Mouse (Mus musculus): ENCODE results near the gene Asna1.

Gene Asna1

GRCm38 (mm10) chr8:85025098-85025932 lies at the start of gene Asna1:
Asna1 (minus strand) TSS chr8:85025281.
- DNase-seq: peak; percentile 78

- DNase-seq: no peak
Measured at GRCm38 (mm10) chr8:85074617-85075016, 49.5 kb upstream of the Asna1 start.

GRCm38 (mm10) chr8:85074167-85074566 lies 49.1 kb upstream of the Asna1 start:
- no peak for DNase-seq

DNA sequence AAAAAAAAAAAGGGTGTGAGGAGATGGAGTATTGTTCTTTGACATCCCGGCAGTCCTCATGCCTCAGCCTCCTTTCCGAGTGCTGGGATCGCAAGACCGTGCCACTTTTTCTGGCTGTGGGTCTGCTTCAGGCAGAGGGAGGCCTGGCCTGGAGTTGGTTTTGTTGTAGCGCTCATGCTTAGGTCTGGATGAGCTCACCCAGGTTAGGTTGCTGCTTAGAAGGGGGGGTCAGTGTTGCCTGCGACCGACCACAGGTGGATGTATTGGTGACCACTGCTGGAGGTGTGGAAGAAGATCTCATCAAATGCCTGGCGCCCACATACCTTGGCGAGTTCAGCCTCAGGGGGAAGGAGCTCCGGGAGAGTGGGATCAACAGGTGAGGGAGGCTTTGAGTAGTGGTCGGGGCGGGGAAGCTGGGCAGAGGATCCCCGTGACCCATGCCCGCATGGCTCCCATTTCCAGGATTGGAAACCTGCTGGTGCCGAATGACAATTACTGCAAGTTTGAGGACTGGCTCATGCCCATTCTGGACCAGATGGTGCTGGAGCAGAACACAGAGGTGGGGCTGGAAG lies 48.0 kb upstream of the Asna1 start:
- DNase-seq: no peak

GRCm38 (mm10) chr8:85072364-85072929 lies 47.4 kb upstream of the Asna1 start:
- DNase-seq: no peak

DNA sequence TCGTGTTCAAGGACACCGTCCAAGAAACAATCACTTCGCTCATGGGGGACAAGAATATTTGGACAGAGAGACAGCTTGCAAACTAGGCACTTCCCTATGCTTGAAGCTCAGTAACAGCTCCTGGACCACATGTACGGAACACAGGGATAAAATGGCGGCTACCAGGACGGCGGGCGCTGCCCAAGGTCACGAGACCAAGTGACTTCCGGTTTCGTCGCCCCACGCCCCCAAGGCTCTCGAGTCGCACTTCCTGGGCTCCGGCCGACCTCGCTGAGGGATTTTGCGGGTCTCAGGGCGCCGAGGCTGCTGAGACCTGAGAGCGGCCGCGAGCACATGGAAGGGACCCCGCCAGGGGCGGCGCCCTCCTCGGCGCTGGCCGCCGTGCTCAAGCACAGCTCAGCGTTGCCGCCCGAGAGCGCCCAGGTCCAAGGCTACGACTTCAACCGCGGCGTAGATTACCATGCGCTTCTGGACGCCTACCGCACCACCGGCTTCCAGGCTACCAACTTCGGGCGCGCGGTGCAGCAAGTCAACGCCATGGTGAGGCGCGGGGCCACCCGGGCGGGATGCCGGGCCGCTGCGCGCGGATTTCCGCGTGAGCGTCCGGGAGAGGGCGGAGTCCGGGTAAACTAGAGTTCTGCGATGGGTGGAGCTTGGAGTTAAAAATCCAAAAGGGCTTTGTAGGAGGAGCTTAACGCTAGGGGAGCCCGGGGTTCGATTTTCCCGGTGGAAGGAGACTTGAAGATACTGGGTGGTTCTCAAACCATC lies 46.6 kb upstream of the Asna1 start, which contains the start of gene Dhps:
TSS of gene Dhps (plus strand) at position 244 of the 768 bp plus-strand sequence.
- peak; percentile 88 for DNase-seq

DNA sequence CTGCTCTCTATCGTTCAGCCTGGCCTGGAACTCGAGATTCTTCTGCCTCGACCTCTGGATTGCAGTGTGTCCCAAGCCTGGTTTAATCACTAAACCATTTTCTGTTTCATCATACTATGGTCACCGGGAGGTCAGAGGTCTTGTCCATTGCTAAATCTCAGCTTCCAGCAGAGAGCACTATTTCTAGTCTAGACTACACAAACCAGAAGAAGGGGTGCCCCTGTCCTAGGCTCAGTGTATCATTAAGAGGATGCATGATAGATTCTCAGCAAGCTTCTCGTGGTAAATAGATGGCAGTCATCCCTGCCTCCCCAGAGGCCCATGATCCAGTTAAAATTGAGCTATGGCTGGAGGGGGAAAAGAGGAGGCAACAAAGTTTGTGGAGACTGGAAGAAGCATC lies 46.0 kb upstream of the Asna1 start:
- no peak for DNase-seq

DNA sequence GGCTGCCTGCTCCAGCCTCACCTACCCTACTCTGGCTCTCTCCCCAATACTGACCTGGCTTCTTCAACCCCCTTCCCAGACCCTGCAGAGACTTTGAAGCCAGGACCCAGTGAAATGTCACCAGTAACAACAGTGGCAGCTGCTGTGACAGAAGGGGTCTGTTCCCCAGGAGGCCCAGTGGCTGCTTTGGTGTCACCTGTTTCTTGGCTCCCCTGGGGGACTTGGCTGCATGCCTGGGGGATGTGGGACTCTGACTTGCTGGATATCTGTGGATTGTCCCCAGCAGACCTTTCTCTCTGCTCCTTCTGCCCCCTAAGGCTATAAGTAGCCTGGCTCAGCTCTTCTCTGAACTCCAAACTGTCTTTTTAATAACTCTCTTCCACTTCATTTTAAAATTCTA lies 42.9 kb upstream of the Asna1 start, which contains the start of gene Gm5741:
TSS of gene Gm5741 (minus strand) at position 1 of the 400 bp plus-strand sequence.
- no peak for DNase-seq

- DNase-seq: no peak
Measured at GRCm38 (mm10) chr8:85067155-85067554, 42.1 kb upstream of the Asna1 start.

- DNase-seq: no peak
Measured at GRCm38 (mm10) chr8:85065213-85065612, 40.1 kb upstream of the Asna1 start.

GRCm38 (mm10) chr8:85062603-85063002 lies 37.5 kb upstream of the Asna1 start:
- no peak for DNase-seq

- peak; percentile 83 for DNase-seq
Measured at GRCm38 (mm10) chr8:85059879-85060616, 35.0 kb upstream of the Asna1 start, which contains the start of gene Fbxw9. Fbxw9 (plus strand) TSS chr8:85060055.

GRCm38 (mm10) chr8:85057367-85057766 lies 32.3 kb upstream of the Asna1 start:
- DNase-seq: no peak

DNA sequence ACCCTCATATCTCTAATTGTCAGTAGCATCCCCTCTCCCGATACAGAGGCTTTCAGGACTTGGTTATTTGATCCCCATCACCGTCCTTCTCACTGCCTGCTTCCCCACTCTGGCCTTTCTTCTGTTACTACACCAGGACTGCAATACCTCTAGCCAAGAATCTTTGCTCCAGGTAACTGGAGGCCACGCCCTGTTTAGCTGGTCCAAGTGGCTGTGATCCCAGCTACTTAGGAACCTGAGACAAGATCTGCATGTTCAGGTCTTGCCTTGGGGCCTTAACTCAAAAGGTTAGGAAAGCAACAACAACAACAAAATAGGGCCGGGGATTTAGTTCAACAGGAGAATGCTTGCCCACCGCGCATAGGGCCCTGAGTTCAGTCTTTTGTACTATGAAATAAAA lies 18.5 kb upstream of the Asna1 start:
- DNase-seq: no peak

- DNase-seq: peak; percentile 51
Measured at GRCm38 (mm10) chr8:85037681-85038531, 12.8 kb upstream of the Asna1 start.

- no peak for DNase-seq
Measured at GRCm38 (mm10) chr8:85037366-85037680, 12.2 kb upstream of the Asna1 start.

- peak; percentile 86 for DNase-seq
Measured at GRCm38 (mm10) chr8:85036718-85037365, 11.8 kb upstream of the Asna1 start, which contains the start of gene Tnpo2. Tnpo2 (plus strand) TSS chr8:85036915.

- DNase-seq: no peak
Measured at GRCm38 (mm10) chr8:85036381-85036717, 11.3 kb upstream of the Asna1 start.

DNA sequence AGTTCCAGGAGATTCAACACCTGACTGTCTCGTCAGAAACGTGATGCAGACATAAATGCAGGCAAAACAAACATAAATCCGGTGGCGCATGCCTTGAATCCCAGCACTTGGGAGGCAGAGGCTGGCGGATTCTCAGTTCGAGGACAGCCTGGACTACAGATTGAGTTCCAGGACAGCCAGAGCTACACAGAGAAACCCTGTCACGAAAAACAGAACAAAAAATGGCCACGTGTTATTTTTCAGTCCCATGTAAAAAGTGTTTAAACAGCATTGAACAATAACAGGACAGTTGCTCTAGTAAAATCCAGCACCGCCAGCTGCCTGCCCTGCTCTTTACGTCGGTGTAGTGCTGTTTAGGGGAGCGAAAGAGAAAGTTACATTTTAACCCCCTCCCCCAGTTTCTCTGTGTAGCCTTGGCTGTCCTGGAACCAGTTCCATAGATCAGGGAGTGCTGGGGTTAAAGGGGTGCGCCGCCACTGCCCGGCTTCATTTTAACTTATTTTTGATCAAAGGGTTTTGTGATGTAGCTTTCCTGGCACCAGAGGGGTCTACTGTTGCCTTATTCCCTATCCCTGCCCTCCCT lies 10.7 kb upstream of the Asna1 start:
- DNase-seq: peak; percentile 33

GRCm38 (mm10) chr8:85035165-85035727 lies 10.2 kb upstream of the Asna1 start:
- no peak for DNase-seq

Data from cerebellum, adult 8-10 months (tissue).